Mouse (Mus musculus) gastrocnemius, postnatal 25 days (tissue): Measurements from ENCODE around the gene Slc25a23. TPM values are rescaled to one million over a fixed set of nuclear protein-coding genes. Genes with fewer than 3 reads are reported as not detected.

Experiments
- DNase-seq: peaks from one replicate; pipeline ENCODE4 v3.0.0; 2022
- long read RNA-seq, 2 experiments: library from polyadenylated mRNA; stranded (forward); transcript quantifications; one replicate each; pipeline ENCODE4 v2.0.0; 2021
- total RNA-seq, 2 experiments: library from RNA; stranded (reverse); gene quantifications; 1 replicate in 1 of 2; 2 replicates in 1 of 2; pipeline ENCODE4 v1.2.3; 2021

Gene Slc25a23
- 10 to 100 TPM; 35.8 to 48.9 TPM for total RNA-seq
- long read RNA-seq, experiment 1, partial matches to known transcripts, result 15 of 22 reads
- long read RNA-seq, experiment 1, other reads (novel, unspliced or antisense), result 6 of 22 reads
- long read RNA-seq, experiment 2, partial matches to known transcripts, result 19 of 32 reads
- long read RNA-seq, experiment 2, other reads (novel, unspliced or antisense), result 11 of 32 reads

GRCm38 (mm10) chr17:57059486-57059977 lies at the start of gene Slc25a23:
Slc25a23 (minus strand) TSS chr17:57059863.
- peak; percentile 75 for DNase-seq

- no peak for DNase-seq
Measured at GRCm38 (mm10) chr17:57108666-57109171, 49.1 kb upstream of the Slc25a23 start.

- DNase-seq, result no peak
Measured at GRCm38 (mm10) chr17:57108040-57108665, 48.5 kb upstream of the Slc25a23 start.

GRCm38 (mm10) chr17:57107064-57107463 lies 47.4 kb upstream of the Slc25a23 start:
- no peak for DNase-seq

GRCm38 (mm10) chr17:57106035-57106368 lies 46.3 kb upstream of the Slc25a23 start:
- DNase-seq, result no peak

GRCm38 (mm10) chr17:57105181-57106034 lies 45.7 kb upstream of the Slc25a23 start, which contains the start of gene Tnfsf9:
Tnfsf9 (plus strand) TSS chr17:57105325.
- peak; percentile 35 for DNase-seq

- no peak for DNase-seq
Measured at GRCm38 (mm10) chr17:57104496-57104895, 44.8 kb upstream of the Slc25a23 start.

- DNase-seq, result no peak
Measured at GRCm38 (mm10) chr17:57102276-57102675, 42.6 kb upstream of the Slc25a23 start.

GRCm38 (mm10) chr17:57099629-57100325 lies 40.1 kb upstream of the Slc25a23 start:
- no peak for DNase-seq

- DNase-seq, result no peak
Measured at GRCm38 (mm10) chr17:57098321-57098720, 38.7 kb upstream of the Slc25a23 start.

GRCm38 (mm10) chr17:57096623-57096920 lies 36.9 kb upstream of the Slc25a23 start:
- DNase-seq, result peak; percentile 67

- DNase-seq, result peak; percentile 48
Measured at GRCm38 (mm10) chr17:57095855-57096622, 36.4 kb upstream of the Slc25a23 start.

GRCm38 (mm10) chr17:57094222-57094621 lies 34.6 kb upstream of the Slc25a23 start:
- no peak for DNase-seq

- peak; percentile 37 for DNase-seq
Measured at GRCm38 (mm10) chr17:57087049-57087832, 27.6 kb upstream of the Slc25a23 start, which contains the start of gene Tubb4a. Tubb4a (minus strand) TSS chr17:57087782.

GRCm38 (mm10) chr17:57085970-57086757 lies 26.5 kb upstream of the Slc25a23 start:
- no peak for DNase-seq

GRCm38 (mm10) chr17:57082481-57082880 lies 22.8 kb upstream of the Slc25a23 start:
- no peak for DNase-seq

- no peak for DNase-seq
Measured at GRCm38 (mm10) chr17:57081234-57081842, 21.7 kb upstream of the Slc25a23 start.

GRCm38 (mm10) chr17:57079919-57080318 lies 20.3 kb upstream of the Slc25a23 start:
- DNase-seq, result no peak

- DNase-seq, result peak; percentile 27
Measured at GRCm38 (mm10) chr17:57078336-57078735, 18.7 kb upstream of the Slc25a23 start, which contains the start of gene Dennd1c. Dennd1c (minus strand) TSS chr17:57078514.
